Mouse (Mus musculus): ENCODE data around the gene Igdcc3. TPM values are rescaled to one million over a fixed set of nuclear protein-coding genes. Genes with fewer than 3 reads are reported as not detected.

Igdcc3 gene
- total and polyA plus RNA-seq, 3 experiments: 0.49 TPM; not detected in 2

DNA sequence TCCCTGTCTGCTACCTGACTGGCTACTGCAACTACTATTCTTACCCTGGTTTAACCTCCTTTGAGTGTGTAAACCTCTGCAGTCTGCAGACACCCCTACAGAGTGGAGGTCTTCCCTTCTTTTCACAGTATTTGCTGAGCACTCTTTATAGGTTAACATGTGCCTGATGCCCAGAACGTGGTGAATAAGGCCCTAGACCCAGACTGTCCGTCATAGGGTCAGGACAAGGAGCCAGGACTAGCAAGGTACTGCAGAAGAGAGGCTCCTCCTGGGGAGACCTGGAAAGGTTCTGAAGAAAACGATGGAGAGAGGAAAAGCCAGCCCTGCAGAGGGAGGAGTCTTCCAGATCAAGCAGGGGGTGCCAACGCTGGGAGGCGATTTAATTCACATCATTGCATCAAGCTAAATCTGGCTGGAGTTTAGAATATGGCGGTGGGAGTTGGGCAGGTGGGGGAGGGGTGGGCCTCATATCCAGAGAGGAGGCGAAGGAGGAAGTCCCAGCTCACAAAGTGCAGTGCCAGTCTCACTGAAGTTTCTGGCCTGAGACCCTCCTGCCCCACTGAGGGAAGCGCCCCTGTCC, 37.7 kb upstream of the Igdcc3 start:
- no peaks in the 10 kb centered on the region for H3K36me3 ChIP-seq (replicated peaks)
- H3K4me3 ChIP-seq (ENCODE audit: low read depth, low read length): no peak overlapping the region

DNA sequence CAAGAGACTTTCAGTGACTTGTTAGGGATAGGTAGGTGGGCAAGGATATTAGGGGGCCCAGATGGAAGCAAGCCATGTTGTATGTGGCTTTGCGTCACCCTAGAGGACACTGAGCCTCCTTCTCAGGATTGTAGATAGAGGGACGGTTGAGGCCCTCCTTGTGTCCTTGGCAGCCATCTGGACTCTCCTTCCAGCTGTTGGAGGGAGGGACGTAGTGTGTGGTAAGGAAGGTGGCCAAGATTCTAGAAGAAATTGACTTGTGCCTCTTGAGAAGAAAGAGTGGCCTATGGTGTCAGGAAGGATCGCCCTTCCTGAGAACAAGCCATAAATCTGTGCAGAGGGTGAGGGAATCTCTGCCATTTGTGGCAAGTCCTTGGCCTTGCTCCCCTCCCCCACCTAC, 34.2 kb upstream of the Igdcc3 start:
- Histone ChIP-seq H3K36me3 (replicated peaks) (no peaks in the 10 kb centered on the region), H3K4me3 (ENCODE audit: low read depth, low read length) (no peak overlapping the region), H3K27me3 (ENCODE audit: insufficient read depth, low read length) (peaks cover 60% of the 10 kb centered on the region), H3K4me1 (ENCODE audit: insufficient read depth, low read depth, low read length) (peaks cover 4% of the 10 kb centered on the region), H3K9me3 (replicated peaks) (peaks cover 3% of the 10 kb centered on the region)
- TF ChIP-seq GATA1 (IDR thresholded peaks at IDR 0.05; ENCODE audit: borderline replicate concordance, low read length): no peak
- TF ChIP-seq POLR2AphosphoS5 (IDR thresholded peaks at IDR 0.05; ENCODE audit: insufficient replicate concordance, low read depth, low read length): no peak
- TF ChIP-seq GATA2 (IDR thresholded peaks at IDR 0.05; ENCODE audit: borderline replicate concordance, low read depth, low read length): no peak
- TF ChIP-seq CTCF (IDR thresholded peaks at IDR 0.05; ENCODE audit: low read depth, low read length): no peak
- TF ChIP-seq TAL1 (conservative IDR thresholded peaks at IDR 0.05; ENCODE audit: low read depth, low read length): no peak
- ATAC-seq (ENCODE audit: extremely low read depth, insufficient number of reproducible peaks, low FRiP score, poor library complexity, severe bottlenecking) (no peak), DNase-seq (ENCODE audit: low spot score) (no peak)

More for the DNA sequence above, 37.7 kb upstream of the Igdcc3 start:
- Histone ChIP-seq H3K4me1 (ENCODE audit: insufficient read depth, low read depth, low read length) (peaks cover 7% of the 10 kb centered on the region), H3K9me3 (replicated peaks) (peaks cover 15% of the 10 kb centered on the region), H3K27me3 (ENCODE audit: insufficient read depth, low read length) (peaks cover 42% of the 10 kb centered on the region)
- no peak for DNase-seq (ENCODE audit: low spot score)
- ATAC-seq (ENCODE audit: extremely low read depth, insufficient number of reproducible peaks, low FRiP score, poor library complexity, severe bottlenecking): no peak
- no peak for TF ChIP-seq POLR2AphosphoS5 (IDR thresholded peaks at IDR 0.05; ENCODE audit: insufficient replicate concordance, low read depth, low read length)
- TF ChIP-seq TAL1 (conservative IDR thresholded peaks at IDR 0.05; ENCODE audit: low read depth, low read length): no peak
- TF ChIP-seq GATA2 (IDR thresholded peaks at IDR 0.05; ENCODE audit: borderline replicate concordance, low read depth, low read length): no peak
- no peak for TF ChIP-seq GATA1 (IDR thresholded peaks at IDR 0.05; ENCODE audit: borderline replicate concordance, low read length)
- TF ChIP-seq CTCF (IDR thresholded peaks at IDR 0.05; ENCODE audit: low read depth, low read length): no peak

DNA sequence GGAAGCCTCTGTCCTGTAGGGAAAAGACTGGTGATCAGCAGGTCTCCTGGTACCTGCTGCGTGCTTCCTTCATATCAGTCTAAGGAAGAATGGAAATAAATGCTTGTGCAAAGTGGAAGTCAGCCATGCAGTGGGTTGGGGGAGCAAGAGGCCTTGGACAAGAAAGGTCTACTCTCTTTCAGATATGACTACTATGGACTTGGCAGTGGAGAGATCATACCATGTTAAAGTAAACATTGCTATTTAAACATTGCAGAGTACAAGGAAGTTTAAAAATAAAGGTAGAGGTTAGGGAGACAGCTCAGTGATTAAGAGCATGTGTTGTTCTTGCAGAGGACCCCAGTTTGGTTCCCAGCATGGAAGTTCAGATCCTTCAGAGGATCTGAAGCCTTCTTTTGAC, 33.1 kb upstream of the Igdcc3 start:
- TF ChIP-seq TAL1 (conservative IDR thresholded peaks at IDR 0.05; ENCODE audit: low read depth, low read length): no peak
- TF ChIP-seq GATA1 (IDR thresholded peaks at IDR 0.05; ENCODE audit: borderline replicate concordance, low read length): no peak
- TF ChIP-seq POLR2AphosphoS5 (IDR thresholded peaks at IDR 0.05; ENCODE audit: insufficient replicate concordance, low read depth, low read length): no peak
- TF ChIP-seq GATA2 (IDR thresholded peaks at IDR 0.05; ENCODE audit: borderline replicate concordance, low read depth, low read length): no peak
- TF ChIP-seq CTCF (IDR thresholded peaks at IDR 0.05; ENCODE audit: low read depth, low read length): no peak
- no peak overlapping the region for H3K4me3 ChIP-seq (ENCODE audit: low read depth, low read length)
- H3K27me3 ChIP-seq (ENCODE audit: insufficient read depth, low read length): peaks cover 53% of the 10 kb centered on the region

DNA sequence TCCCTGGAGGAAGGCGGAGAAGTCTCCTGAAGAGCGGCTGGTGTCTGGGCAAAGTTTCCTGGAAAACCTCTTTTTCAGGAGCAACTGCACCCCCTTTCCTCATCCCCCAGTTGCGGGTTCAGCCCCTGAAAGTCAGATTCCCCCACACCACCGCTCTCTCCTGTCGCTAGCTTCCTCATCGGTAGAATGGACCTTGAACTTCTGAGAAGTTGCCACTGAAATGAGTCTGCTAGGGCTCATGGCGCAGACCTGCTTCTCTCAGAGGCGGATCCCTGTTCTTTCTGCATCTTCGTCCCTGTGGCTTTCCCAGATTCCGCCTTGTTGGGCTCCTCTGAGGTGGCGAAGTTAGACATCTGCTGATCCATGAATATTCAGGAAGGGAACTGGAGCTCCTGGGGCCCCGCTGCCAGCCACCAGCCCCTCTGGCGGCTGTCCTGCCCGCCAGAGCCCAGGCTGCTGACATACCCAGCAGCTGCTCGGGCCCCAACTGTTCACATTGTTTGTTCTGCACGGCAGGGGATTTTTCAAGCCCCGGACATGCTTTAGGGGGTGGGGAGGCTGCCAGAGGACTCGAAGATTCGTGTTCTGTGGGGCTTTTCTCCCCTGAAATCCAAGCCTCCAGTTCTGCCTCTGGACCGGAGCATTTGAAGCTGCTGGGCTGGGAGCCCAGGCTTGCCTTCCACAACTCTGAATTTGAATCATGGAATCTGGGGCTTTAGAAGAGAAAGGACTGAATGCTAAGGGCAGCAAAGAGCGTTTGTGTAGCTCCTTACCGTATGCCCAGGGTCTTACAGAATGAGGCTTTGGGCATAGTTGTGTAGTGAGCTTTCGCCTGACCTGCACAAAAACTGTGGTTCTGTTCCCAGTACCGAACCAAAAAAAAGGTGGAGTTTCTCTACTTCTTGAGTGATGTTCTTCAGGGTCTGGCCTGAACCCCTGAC, 31.6 kb upstream of the Igdcc3 start:
- Histone ChIP-seq H3K4me3 (ENCODE audit: low read depth, low read length) (no peak overlapping the region), H3K36me3 (replicated peaks) (no peaks in the 10 kb centered on the region), H3K27me3 (ENCODE audit: insufficient read depth, low read length) (peaks cover 57% of the 10 kb centered on the region), H3K4me1 (ENCODE audit: insufficient read depth, low read depth, low read length) (no peaks in the 10 kb centered on the region), H3K9me3 (replicated peaks) (no peaks in the 10 kb centered on the region)
- TF ChIP-seq TAL1 (conservative IDR thresholded peaks at IDR 0.05; ENCODE audit: low read depth, low read length): no peak
- TF ChIP-seq POLR2AphosphoS5 (IDR thresholded peaks at IDR 0.05; ENCODE audit: insufficient replicate concordance, low read depth, low read length): no peak
- no peak for TF ChIP-seq GATA1 (IDR thresholded peaks at IDR 0.05; ENCODE audit: borderline replicate concordance, low read length)
- TF ChIP-seq GATA2 (IDR thresholded peaks at IDR 0.05; ENCODE audit: borderline replicate concordance, low read depth, low read length): no peak
- no peak for TF ChIP-seq CTCF (IDR thresholded peaks at IDR 0.05; ENCODE audit: low read depth, low read length)
- DNase-seq (ENCODE audit: low spot score): no peak
- ATAC-seq (ENCODE audit: extremely low read depth, insufficient number of reproducible peaks, low FRiP score, poor library complexity, severe bottlenecking): no peak

More for the DNA sequence above, 33.1 kb upstream of the Igdcc3 start:
- H3K9me3 ChIP-seq (replicated peaks): no peaks in the 10 kb centered on the region
- DNase-seq (ENCODE audit: low spot score) (no peak), ATAC-seq (ENCODE audit: extremely low read depth, insufficient number of reproducible peaks, low FRiP score, poor library complexity, severe bottlenecking) (no peak)
- H3K36me3 ChIP-seq (replicated peaks): no peaks in the 10 kb centered on the region
- H3K4me1 ChIP-seq (ENCODE audit: insufficient read depth, low read depth, low read length): no peaks in the 10 kb centered on the region

DNA sequence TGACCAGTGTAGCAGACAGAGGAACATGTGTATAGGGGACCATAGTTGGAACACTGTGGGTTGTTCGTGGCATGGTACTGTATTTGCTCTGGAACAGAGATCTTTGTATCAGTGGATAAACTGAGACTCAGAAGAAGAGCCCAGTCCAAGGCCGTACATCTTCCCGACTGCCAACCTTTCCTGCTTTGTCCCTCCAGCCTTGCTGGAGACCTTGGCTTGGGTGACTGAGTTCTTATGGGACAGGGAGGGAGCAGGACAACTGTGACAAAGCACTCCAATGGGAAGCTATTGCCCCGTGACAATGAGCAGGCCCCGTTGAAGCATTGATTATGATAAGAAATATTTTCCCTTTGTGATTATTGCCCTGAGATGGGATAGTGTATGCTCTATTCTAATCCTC, 29.3 kb upstream of the Igdcc3 start:
- Histone ChIP-seq H3K9me3 (replicated peaks) (no peaks in the 10 kb centered on the region), H3K36me3 (replicated peaks) (no peaks in the 10 kb centered on the region), H3K4me3 (ENCODE audit: low read depth, low read length) (no peak overlapping the region), H3K27me3 (ENCODE audit: insufficient read depth, low read length) (peaks cover 68% of the 10 kb centered on the region), H3K4me1 (ENCODE audit: insufficient read depth, low read depth, low read length) (no peaks in the 10 kb centered on the region)
- TF ChIP-seq GATA2 (IDR thresholded peaks at IDR 0.05; ENCODE audit: borderline replicate concordance, low read depth, low read length) (no peak), CTCF (IDR thresholded peaks at IDR 0.05; ENCODE audit: low read depth, low read length) (no peak), POLR2AphosphoS5 (IDR thresholded peaks at IDR 0.05; ENCODE audit: insufficient replicate concordance, low read depth, low read length) (no peak), TAL1 (conservative IDR thresholded peaks at IDR 0.05; ENCODE audit: low read depth, low read length) (no peak)
- no peak for DNase-seq (ENCODE audit: low spot score)
- ATAC-seq (ENCODE audit: extremely low read depth, insufficient number of reproducible peaks, low FRiP score, poor library complexity, severe bottlenecking): no peak

DNA sequence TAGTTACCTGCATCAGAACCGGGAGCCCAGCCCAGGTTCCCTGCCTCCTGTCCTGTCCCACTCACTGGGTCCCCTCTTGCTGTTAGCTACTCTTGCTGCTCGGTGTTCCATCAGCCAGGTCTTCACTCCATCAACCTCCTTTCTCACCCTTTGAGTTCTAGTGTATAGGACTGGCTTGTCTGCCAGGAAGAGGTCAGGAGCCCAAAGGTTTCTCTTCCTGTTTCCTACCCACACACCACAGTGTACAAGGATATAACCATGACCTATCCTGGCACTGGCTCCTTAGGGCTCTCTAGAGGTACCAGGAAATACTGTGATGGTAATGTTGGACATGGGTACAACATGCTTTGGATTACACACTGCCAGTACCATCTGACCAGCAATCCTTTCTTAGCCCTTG, 27.3 kb upstream of the Igdcc3 start:
- TF ChIP-seq POLR2AphosphoS5 (IDR thresholded peaks at IDR 0.05; ENCODE audit: insufficient replicate concordance, low read depth, low read length) (no peak), TAL1 (conservative IDR thresholded peaks at IDR 0.05; ENCODE audit: low read depth, low read length) (no peak), CTCF (IDR thresholded peaks at IDR 0.05; ENCODE audit: low read depth, low read length) (no peak), GATA2 (IDR thresholded peaks at IDR 0.05; ENCODE audit: borderline replicate concordance, low read depth, low read length) (no peak), GATA1 (IDR thresholded peaks at IDR 0.05; ENCODE audit: borderline replicate concordance, low read length) (no peak)
- peaks cover 75% of the 10 kb centered on the region for H3K27me3 ChIP-seq (ENCODE audit: insufficient read depth, low read length)
- ATAC-seq (ENCODE audit: extremely low read depth, insufficient number of reproducible peaks, low FRiP score, poor library complexity, severe bottlenecking): no peak

More for the DNA sequence above, 27.3 kb upstream of the Igdcc3 start:
- Histone ChIP-seq H3K4me3 (ENCODE audit: low read depth, low read length) (no peak overlapping the region), H3K9me3 (replicated peaks) (no peaks in the 10 kb centered on the region), H3K36me3 (replicated peaks) (no peaks in the 10 kb centered on the region), H3K4me1 (ENCODE audit: insufficient read depth, low read depth, low read length) (peaks cover 8% of the 10 kb centered on the region)
- no peak for DNase-seq (ENCODE audit: low spot score)
